Mouse (Mus musculus) liver, postnatal 0 days (tissue): ENCODE measurements around the gene Acad11.

ENCODE experiments used
- CTCF ChIP-seq: sonication (generic); IDR thresholded peaks from 2 replicates; pipeline ENCODE4 v1.5.1; 2016; ENCODE audit warnings: antibody characterized with exemption, low read depth
- EP300 ChIP-seq: IDR thresholded peaks from 2 replicates; pipeline ENCODE4 v1.6.1; 2016; ENCODE audit warnings: antibody characterized with exemption, low read depth, mild to moderate bottlenecking

GRCm38 (mm10) chr9:104126833-104127232 lies 63.7 kb downstream of the Acad11 start, which contains the start of gene Ackr4:
- TF ChIP-seq CTCF (no peak), EP300 (no peak)
